Mouse (Mus musculus) urinary bladder, postnatal 4 days (tissue): ENCODE measurements around the gene Tex2.
"Not testable (repeated sequence)": the region's sequence is repeated elsewhere in the genome, so short reads cannot be mapped to it uniquely, and the experiment has no call there.

ENCODE experiments used
- DNase-seq, 2 experiments: peaks; one replicate each; pipeline ENCODE4 v3.0.0; 2021 to 2022; ENCODE audit warnings: low spot score in 2 of 2

Gene Tex2

DNA sequence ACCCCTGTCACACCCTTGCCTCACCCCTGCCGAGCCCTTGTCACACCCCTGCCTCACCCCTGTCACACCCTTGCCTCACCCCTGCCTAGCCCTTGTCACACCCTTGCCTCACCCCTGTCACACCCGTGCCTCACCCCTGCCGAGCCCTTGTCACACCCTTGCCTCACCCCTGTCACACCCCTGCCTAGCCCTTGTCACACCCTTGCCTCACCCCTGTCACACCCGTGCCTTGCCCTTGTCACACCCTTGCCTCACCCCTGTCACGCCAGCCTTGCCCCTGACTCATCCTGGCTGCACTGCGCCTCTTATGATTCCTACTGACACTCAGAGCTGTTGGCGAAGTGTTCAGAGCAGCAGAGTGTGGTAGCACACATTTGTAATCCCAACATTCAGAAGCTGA lies 105.6 kb downstream of the Tex2 start:
- no peak for DNase-seq

DNA sequence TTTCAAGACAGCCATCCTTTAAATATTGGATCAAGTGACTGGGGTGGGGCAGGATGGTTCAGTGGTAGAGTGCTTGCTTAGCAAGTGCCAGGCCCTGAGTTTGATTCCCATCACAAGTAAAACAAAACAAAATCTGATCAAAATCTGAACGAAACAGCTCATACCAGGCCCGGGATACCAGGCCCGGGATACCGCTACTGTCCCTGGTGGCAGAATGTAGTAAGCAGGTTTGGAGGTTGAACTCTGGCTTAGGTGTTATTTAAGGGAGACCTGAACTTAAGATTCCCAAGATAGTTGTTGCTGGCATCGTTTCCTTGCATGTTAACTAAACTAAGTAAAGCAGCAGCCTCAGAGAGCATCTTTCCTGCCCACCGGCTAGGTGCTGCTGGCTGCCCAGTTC lies 107.0 kb downstream of the Tex2 start:
- no peak for DNase-seq

DNA sequence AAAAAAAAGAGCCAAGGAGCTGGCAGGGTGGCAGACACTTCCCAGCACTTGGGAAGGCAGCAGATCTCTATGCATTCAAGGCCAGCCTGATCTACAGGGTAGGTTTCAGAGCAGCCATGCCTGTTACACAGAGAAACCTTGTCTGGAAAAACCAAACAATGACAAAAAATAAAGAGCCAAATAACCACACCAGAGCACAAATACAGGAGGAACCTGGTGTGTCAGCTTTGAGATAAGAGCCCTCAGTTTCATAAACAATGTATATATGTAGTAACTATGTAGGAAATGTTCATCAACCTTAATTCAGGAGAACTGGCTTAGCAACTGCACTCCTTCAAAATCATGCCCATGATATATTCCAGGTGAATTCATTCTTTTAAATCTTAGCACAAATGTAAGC lies 109.1 kb downstream of the Tex2 start:
- no peak for DNase-seq

DNA sequence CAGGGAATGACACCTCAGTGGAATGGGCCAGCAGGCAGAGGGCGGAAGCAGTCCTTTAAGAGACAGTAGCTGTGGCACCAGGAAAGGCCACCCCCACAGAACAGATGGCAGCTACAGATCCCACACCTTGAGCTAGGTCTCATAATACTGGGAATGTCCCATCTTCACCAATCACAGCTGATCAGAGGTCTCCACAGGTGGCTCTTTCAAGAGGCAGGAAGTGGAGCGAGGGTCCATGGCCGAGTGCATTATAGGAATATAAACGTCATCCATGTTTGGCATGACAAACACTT lies 109.9 kb downstream of the Tex2 start:
- DNase-seq = no peak

DNA sequence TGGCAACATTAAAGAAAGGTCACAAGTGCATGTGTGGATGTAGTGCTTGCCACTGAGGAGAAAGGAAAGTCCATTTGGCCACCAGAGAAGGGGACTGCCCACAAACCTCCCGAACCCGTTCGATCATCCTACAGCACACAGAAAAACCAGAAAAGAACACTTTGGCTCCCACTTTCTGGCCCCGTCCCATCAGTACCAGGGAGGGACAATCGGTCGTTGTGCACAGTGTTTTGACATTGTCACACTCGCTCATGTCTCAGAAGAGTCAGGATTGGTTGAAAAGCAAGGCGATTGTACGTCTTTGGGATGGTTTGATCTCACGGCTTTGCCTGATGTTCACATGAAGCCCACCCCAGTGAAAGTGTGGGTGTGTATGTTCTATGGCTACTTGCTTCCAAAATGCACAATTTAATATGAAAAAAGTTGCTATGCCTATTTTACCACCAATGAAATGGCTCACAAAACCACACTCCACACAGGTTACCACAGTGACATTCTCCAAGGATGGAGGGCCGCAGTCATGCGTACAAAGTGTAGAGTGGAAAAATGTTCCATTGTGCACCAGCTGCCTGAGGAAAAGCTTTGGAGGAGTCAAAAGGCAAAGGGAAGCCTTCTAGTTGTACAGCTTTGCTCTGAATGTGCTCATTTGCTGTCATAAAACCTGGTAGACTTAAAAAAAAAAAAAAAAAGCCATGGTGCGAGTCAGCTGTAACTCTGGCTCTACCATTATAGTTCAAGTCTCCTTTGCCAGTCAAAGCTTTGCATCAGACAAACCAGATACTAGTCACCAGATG lies 110.4 kb downstream of the Tex2 start:
- no peak for DNase-seq

DNA sequence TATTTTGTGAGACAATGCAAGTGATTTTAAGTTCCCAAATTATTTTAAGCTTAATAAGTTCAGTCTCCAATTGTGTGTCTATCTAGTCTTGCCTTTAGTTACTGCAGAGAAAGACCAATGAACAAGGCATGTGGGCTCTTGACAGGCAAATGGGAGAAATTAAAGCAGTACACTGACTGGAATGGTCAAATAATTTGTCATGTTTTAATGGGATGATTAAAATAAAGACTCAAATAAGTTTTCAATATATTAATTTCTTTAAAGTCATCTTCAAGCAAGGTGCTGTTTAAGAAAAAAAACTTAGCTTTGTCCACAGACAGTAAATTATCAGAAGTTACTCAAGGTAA lies 111.1 kb downstream of the Tex2 start:
- DNase-seq = no peak

DNA sequence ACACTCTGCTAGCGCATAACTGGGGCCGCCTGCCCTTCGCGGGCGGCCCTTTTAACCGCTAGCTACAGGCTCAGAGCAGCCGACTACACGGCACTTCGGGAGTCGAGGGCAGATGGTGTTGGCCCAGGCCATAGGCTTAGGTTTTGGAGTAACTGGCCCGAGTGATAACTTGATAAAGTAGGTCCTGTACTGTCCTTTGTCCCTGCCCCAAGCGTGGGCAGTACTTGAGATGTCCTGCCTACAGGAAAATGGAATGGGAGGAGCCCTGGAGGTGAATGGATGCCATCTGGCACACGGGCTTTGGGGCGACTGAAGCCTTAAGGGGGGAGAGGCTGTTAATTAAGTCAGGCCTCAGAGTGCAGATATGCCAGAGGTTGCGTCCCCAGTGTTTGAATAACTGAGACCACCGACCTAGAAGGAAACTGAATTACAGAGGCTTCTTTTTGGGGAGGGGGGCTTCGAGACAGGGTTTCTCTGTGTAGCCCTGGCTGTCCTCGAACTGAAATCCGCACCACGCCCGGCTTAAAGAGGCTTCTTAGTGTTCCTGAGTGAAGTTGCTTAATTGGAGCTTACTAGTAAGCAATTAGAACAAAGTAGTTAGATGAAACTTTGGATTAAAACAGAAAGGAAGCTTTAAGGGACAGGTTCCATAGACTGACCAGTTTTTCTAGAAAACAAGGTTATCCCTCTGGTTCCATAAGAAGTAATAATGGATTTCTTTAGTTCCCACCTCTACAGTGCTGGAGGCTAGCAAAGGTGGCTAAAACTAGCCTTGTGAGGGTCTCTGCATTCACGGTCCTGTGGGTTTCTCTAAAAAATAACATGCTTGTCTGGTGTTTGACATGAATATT lies 111.7 kb downstream of the Tex2 start:
- DNase-seq = peak; percentile 66 to 67

DNA sequence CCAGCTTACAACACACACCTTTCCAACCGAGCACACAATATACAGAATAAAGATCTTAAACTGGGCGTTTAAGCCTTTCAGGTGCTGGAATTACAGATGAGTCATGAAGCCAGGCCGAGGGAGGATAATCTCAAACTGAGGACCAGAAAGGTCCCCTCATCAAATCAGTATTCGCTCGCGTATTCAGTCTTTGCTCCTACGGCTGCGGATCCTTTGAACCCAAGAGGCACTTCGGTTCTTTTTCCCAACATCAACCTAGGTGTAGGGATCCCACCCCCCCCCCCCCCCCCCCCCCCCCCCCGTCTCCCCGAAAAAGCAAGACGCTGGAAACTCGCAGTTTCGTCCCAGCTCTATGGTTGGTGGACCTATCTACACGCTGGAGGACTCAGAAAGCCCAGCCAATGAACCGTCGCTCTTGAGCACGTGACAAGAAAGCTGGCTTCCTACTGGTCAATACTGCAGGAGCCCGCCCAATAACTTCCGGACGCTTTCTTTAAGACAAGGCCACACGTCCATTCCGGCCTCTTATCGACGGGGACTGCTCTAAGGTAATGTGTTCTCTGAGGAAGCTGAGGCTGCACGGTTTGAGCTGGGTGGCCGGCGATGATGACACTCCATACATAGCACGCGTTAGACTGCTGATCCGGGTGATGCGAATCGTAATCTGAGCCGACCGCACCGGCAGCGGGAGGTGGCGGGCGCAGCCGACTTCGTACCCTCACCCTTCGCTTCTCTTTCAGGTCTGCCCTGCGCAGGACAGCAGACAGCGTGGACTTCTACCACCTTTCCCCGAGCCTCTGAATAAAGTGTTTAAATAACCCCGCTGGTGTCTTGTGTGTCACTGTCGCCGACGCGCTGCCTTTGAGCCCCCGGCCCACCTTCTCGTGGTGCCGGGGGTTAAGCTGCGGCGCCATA lies 112.6 kb downstream of the Tex2 start:
- DNase-seq = peak; percentile 90

DNA sequence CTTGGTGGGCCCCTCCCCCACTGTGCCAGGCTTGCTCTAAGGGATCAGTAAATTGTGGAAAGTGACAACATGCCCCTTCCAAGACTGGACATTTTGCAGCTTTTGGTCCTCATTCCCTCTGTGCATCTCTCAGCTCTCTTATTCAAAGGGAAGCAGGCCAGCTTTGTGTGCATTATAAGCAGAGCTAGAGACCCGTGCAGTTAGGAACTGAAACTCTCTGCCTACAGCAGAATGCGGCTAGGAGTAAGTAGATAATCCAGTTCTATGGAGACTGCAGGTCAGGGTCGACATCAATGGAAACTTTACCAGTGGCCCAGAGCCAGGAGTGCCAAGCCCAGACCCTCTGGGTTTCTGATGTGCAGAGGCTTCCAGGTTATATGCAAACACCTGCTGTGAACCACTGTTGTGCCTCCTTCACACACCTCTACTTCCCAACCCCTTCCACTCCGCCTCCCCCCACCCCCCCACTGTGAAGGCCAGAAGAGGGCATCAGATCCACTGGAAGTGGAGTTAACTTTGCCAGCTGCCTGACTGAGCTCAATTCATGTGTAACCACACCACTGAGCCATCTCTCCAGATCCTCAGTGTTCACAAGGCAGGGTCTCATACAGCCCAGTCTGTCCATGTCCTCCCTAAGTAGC lies 114.4 kb downstream of the Tex2 start:
- no peak for DNase-seq

DNA sequence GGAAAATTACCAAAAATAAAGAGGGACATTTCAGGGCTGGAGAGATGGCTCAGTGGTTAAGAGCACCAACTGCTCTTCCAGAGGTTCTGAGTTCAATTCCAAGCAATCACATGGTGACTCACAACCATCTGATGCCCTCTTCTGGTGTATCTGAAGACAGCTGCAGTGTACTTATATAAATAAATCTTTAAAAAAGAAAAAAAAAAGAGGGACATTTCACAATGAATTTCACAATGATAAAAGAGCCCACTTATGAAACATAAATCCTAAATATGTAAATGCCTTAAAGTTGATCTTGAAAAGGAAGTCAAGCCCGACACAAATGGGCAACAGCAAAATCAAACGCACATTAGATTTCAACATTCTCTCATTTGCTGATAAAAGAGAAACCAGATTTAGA lies 115.3 kb downstream of the Tex2 start:
- DNase-seq = no peak

DNA sequence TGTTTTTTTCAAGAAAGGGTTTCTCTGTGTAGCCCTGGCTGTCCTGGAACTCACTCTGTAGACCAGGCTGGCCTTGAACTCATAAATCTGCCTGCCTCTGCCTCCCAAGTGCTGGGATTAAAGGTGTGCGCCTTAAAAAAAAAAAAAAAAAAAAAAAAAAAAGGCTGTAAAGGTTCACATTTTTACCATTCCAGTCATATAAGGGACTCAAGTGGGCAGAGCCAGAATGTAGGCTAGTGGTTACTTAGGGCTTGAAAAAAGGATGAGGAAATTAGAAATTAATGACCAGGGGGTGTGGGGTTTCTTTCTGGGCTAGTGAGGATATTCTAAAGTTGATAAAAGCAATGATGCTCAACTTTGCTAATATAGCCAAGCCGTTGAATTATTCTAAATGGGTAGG lies 116.2 kb downstream of the Tex2 start:
- not testable (repeated sequence) for DNase-seq

DNA sequence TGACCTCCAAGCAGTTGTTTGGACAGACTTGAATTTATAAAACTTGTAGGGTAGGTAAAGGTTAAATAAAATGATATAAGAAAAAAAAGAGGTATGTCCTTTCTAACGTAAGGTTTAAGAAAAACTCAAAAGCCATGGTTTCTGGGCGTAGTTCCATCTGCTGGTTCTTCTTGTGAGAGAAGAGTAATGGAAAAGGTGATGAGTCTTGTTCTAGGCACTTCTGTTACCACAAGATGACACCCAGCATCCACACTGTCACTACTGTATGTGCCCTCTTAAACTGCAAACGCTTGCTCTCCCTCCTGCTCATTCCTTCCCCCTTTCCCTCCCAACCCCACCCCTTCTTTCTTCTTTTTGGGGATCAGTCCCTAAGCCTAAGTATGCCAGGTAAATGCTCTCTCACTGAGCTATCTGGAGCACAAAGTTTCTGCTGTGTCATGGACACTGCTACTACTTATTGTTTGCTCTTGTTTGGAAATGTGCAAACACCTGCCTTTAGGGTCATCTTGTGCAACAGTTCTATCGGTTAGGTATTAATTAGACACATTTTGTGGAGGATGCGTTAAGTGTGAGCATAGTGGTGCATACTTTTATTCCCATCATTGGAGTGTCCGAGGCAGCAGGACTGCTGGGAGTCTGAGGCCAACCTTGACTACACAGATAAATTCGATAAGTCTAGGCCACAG lies 120.1 kb downstream of the Tex2 start:
- DNase-seq = no peak

DNA sequence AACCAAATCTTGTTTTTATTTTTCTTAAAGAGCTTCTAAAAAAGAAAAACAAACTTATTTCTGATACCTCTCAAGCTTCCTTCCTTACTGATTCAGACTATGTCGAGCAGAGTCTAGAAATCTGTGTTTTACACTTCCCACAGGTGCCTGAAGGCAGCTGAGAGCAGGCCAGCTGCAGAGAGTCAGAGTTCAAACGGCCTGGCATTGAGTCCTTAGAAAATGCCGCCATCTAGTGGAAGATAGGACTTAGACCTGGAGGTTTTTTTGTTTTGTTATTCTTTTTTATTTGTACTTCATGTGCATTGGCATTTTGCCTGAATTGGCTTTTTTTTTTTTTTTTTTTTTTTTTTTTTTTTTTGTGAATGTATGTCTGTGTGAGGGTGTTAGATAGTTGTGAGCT lies 121.8 kb downstream of the Tex2 start:
- DNase-seq = peak in 1 of 2 experiments; percentile 36

DNA sequence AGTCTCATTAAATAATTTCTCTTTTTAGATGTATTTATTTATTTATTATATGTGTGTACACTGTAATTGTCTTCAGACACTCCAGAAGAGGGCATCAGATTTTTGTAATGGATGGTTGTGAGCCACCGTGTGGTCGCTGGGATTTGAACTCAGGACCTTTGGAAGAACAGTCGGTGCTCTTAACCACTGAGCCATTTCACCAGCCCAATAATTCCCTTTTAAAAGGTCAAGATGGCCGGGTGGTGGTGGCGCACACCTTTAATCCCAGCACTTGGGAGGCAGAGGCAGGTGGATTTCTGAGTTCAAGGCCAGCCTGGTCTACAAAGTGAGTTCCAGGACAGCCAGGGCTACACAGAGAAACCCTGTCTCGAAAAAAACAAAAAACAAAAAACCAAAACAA lies 122.6 kb downstream of the Tex2 start:
- not testable (repeated sequence) for DNase-seq

DNA sequence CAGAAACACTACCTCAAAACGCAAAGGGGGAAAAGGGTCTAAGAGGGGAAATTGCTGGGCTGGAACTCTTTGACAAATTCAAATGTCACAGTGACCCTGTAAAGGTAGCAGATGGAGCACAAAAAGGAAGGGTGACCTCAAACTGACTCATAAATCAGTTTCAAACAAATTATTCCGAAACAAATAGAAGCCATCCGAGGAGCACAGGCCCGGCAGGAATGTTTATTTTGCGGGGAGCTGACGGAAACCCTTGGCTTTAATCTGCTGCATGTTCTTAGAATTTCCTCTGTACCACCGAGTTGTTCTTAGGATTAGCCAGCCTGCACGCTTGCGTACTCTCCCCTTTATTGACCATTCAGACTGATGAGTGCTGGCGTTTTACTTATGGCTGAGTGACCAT lies 123.2 kb downstream of the Tex2 start:
- no peak for DNase-seq

DNA sequence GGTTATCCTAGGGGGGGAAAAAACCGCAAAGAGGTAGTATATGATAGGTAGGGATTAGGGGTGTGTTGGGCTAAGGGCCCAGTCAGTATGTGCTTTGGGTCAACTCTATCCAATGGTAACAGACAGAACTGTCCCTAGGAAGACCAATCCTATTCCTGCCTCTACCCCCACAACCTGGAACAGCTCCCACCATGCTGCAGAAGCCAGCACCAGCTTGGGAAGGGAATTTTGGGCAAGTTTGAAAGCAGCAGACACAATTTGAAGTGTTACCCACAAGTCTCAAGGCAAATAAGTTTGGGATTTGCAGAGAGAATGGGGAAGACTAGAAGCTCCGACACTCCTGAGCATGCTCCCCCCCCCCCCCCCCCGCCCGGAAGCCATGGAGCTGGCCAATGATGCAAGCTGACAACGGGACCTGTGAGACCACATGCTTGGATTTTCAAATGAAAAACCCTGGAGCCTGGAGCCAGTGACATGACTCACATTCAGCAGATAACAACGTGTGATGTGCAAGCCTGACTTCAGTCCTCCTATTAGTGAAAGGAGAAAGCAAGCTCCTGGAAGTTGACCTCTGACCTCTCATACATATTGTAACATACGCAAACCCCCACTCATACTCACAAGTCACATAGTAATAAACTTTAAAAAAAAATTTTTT lies 124.1 kb downstream of the Tex2 start:
- no peak for DNase-seq

DNA sequence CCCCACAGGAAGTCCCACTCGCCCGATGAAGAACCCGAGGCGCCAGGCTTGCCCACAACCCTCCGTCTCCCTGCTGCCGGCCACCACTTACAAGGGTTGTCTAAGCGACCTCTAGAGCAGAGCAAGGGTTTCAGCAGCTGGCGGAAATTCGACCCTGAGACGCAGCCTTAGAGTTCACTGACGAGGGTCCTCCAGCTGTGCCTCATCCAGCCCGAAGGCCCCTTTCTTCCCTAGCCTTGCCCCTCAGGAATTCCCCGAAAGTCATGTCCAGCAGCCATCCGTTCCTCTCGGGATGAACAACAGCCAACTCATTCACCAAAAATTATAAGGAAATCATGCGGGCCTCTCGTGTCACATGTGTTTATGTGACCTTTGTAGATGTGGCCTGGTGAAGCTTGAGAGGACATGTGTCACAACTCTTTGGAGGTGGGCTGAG lies 125.1 kb downstream of the Tex2 start:
- DNase-seq = no peak

DNA sequence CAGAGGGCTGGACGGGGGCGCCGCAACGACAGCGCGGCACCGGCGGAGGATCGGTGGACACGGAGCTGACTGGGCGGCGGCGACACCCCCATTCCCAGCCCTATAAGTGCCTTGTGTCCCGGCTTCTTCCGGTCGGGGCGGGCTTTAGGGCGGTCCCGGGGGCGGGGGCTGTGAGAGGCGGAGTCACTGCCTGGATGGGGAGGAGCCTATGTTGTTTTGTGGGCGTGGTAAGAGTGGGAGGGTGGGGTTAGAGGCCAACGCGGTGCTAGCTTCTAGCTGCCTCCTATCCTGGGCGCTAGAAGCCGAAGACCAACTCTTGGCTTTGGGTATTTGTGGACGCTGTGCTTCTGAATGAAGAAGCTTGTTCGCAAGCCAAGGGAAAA lies 125.5 kb downstream of the Tex2 start, which contains the start of gene Ern1:
Ern1 (minus strand) TSS at position 120 of the 383 bp plus-strand sequence.
- peak; percentile 95 to 96 for DNase-seq

DNA sequence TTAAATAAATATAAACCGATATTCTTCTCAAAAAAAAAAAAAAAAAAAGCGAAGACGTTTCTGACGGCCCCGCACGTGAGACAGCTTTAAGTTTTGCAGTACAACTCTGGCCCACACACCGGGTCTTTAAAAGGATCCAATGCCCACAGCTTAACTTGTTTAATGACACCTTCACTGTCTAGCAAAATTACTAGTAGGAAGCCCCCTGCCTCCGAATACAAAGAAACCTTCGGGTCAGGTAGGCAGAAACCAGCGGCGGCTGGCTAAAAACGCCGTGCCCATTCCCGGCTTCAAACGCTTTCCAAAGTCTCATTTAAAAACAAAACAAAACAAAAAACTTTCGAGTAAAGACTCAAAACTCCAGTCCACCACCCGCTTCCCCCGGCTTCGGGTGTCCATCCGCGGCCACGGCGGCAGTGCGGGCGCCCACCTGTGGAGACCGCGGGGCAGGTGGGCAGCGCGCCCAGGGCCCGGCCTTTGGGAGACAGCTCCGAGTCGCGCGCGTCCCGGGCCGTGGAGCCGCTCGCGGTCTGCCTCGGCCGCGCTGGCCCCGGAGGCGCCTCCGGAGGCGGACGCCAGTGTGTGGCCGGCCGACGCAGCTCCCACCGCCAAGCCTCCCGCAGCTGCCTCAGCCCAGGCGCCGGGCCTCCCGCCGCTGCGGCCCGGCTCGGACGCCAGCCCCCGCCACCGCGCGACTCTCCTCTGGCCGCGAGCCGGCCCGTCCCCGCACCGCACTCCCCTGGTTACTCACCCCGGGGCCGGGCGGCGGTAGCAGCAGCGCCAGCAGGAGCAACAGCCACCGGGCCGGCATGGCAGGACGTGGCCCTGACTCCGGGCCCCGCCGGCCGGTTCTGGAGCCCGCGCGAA lies 126.1 kb downstream of the Tex2 start:
- DNase-seq = peak in 1 of 2 experiments; percentile 61
